Mouse (Mus musculus): ENCODE measurements around the gene Sfxn2.
A peak's percentile ranks its signal among the peaks of the same experiment; 100 is the strongest.

Sfxn2 gene

GRCm38 (mm10) chr19:46572951-46573937 is at the start of gene Sfxn2, which contains the start of gene Arl3:
Gene Sfxn2 (plus strand): TSS chr19:46573365.
Gene Arl3 (minus strand): TSS chr19:46573198.
- peak; percentile 85 for DNase-seq (ENCODE audit: low spot score in 2 of 2)

DNA sequence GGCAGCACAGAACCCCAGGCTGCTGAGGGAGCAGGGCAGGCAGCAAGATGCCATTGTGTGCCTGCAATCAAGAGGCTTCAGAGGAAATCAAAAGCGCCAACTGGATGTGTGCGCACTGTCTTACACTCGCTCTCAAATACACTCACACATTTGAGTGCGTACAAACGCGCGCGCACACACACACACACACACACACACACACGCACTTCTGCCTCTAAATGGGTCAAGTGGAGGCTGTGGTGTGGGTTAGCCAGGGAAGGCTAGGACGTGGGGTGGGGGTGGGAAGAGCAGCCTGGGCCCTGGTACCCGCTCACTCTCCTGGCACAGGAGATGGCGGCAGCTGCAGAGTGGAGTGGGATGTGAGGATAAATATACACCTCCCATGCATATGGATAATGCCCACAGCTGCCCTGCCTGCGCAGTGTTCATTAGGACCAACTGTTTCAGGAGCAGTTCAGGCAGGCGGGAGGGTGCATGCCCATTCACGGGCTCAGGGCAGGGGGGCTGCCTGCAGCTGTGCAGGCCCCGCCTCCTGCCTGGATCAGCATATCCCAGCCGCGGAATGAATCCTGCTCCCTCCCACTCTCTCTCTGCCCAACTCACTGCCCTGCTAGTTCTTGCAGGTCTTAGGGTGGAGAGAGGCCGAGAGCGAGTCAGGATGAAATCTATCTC is 49.5 kb upstream of the Sfxn2 start:
- DNase-seq (ENCODE audit: low spot score in 2 of 2): peak in 1 of 2 experiments; percentile 56

DNA sequence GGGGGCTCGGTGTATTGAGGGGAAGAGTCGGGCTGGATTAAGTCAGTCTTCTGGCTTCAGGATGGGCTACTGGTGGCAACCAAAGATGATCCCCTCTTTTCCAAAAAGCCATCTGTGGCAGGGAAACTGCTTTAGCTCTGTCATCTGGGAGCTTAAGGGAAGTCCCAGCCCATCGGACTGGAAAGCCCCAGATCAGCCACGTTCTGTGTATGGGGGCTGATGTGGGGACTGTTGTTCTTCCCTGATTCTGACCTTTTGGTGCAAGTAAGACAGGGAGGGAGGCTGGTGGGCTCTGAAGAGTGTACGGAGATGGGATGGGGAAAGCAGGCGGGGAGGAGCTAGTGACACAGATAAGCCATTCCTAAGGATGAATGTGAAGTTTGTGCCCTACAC is 49.0 kb upstream of the Sfxn2 start:
- DNase-seq (ENCODE audit: low spot score in 2 of 2): no peak

- no peak for DNase-seq (ENCODE audit: low spot score in 2 of 2)
Observed at GRCm38 (mm10) chr19:46524601-46525321, 48.4 kb upstream of the Sfxn2 start.

- DNase-seq (ENCODE audit: low spot score in 2 of 2): no peak
Observed at GRCm38 (mm10) chr19:46525691-46526631, 47.2 kb upstream of the Sfxn2 start.

GRCm38 (mm10) chr19:46527632-46528528 is 45.3 kb upstream of the Sfxn2 start:
- no peak for DNase-seq (ENCODE audit: low spot score in 2 of 2)

DNA sequence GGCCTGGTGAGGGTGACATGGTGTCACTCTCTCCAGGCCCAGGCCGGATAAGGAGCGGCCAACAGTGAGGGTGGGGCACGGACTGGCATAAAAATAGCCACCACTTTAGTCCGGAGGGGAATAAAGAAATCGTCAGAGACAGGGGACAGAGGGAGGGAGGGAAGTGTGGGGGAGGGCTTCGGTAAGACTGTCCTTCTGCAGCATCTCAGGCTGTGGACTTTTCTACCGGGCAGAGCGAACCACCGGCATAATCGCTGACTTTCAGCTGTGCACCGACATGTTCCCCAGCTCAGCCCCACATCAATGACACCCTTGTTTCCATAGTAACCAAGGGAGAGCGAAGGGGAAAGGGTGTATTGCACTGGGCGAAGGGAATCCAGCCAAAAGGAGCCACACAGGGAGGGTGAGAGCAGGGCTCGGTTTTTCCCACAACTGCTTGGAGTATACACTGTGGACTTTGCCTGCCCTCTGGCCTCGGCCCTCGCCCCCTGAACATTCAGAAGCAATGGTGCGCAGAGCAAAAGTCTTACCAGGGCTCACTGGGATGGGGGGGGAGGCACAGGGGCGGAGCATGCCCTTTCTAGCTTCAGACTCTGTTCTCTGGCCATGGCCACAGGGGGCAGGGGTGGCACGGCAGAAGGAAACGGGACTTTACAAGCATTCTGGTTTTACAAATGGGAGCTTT is 44.5 kb upstream of the Sfxn2 start:
- peak in 1 of 2 experiments; percentile 52 for DNase-seq (ENCODE audit: low spot score in 2 of 2)

GRCm38 (mm10) chr19:46529601-46530448 is 43.3 kb upstream of the Sfxn2 start:
- no peak for DNase-seq (ENCODE audit: low spot score in 2 of 2)

GRCm38 (mm10) chr19:46530449-46530990 is 42.6 kb upstream of the Sfxn2 start:
- no peak for DNase-seq (ENCODE audit: low spot score in 2 of 2)

DNA sequence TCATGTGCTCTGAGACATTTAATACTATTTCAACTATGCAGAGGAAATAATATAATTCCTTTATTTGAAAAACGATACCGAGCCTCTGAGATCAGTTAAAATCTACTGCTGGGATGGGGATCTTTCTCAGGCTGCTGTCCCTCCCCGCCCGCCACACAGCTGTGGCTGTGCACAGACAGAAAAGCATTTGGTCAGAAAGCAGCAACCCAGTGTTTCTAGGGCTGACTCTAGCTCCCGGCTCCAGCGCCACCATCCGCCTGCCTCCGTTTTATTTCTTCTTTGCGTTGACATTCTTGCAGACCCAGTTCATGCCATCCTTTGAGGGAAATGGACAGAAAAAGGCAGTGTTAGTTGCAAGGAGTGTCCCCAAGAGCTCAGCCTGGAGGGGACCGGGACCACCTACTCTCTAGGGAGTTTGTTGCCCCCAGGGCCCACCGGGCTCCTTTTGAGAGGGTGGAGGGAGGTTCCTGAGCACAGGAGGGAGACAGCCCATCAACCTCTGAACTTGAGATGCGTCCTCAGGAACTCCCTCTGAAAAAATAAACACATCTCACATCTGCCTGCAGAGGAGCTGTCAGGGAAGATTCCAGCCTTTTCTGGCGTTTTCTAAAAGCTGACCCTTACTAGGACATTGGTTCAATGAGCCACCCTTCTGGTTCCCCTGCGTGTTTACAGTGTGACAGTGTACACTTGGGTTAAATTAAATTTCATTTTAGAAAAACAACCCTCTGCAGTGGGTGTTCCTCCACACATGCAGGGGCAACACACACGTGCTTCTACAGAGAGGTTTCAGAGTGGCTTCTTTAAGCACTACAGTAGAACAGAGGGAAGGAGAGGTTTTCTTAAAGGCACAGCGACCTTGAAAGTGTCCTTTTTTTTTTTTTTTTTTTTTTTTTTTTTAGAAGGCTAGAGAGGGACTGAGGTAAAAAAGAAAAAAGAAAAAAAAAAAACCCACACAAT is 41.8 kb upstream of the Sfxn2 start:
- no peak for DNase-seq (ENCODE audit: low spot score in 2 of 2)

- DNase-seq (ENCODE audit: low spot score in 2 of 2): no peak
Observed at GRCm38 (mm10) chr19:46532031-46532688, 41.0 kb upstream of the Sfxn2 start.

DNA sequence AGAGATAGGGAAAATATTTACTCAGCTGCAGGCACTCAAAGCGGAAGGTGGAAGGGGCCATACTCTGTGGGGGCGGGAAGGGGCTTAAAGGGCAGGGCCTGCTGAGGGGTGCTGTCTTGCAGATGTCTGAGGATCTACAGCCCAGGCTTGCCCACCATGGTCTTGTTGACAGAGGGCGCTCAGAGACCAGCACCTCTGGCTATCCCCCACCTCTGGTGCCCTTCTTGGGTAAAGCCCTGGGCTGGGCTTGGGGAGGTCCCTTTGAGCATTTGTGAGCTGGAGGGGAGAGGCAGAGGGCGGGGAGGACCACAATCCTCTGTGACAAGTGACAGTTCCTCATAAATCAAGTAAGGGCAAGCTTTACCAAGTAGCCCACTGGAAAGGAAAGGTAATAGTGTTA is 40.1 kb upstream of the Sfxn2 start:
- no peak for DNase-seq (ENCODE audit: low spot score in 2 of 2)

GRCm38 (mm10) chr19:46533525-46533924 is 39.6 kb upstream of the Sfxn2 start:
- no peak for DNase-seq (ENCODE audit: low spot score in 2 of 2)

DNA sequence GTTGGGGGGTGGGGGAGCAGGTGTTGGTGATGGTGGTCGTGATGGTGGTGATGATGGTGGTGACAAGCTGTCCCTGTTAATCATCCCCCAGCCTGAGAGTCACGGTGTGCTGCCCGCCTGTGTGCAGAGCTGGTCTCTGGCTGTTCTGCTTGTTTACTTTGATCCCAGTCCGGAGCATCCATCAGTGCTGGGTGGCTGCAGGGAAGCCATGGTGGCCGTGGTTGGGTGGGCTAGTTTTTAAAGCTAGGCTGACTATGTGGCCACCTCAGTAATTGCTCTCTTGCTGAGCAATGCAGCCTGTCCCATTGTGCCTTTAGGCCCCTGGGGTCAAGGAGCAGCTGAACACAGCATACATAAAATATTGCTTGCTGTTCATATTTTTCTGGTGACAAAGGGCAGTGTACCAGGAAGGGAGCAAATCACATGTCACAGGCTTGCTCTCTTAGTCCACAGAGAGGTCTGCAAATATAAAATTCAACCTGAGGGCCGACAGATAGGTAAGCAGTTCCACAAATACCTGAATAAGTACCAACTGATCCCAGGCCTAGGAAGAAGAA is 38.5 kb upstream of the Sfxn2 start:
- DNase-seq (ENCODE audit: low spot score in 2 of 2): no peak

DNA sequence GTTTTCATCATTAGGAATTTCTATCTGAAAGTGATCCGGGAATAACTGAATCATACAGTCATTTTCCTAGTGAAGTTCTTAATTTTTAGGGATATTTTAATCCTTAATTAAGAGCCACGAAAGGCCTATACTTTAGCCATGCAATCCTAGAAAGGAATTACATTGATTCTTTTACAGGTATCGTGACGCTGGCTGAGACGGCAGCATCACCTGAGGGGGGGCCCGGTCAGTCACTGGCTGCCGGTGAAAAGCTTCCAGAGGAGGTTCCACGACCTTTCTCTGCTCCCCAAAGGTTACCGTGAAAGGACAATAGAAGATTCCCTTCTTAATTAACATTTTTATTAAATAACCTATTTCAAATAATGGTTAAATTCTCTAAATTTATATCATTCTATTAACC is 35.8 kb upstream of the Sfxn2 start:
- no peak for DNase-seq (ENCODE audit: low spot score in 2 of 2)

DNA sequence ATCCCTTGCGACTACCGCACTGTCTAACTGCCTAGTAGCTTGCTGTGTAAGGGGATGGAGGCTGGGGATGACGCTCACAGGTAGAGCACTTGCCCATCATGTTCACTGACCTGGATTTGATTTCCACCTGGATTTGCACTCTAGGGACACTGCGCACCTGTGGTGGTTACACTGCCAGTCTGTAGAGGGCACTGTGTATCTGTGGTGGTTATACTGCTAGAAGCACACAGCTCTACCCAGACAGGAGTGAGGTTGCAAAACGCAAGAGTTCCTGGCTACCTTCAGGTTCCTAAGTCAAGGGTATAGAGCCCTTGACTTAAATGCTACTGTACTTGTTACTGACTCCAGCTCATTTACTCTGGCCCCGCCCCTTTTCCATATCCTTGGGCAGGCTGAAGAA is 35.0 kb upstream of the Sfxn2 start:
- no peak for DNase-seq (ENCODE audit: low spot score in 2 of 2)
